Comparison of ENCODE assay signal across 26 mouse cellular contexts in the genomic region with DNA sequence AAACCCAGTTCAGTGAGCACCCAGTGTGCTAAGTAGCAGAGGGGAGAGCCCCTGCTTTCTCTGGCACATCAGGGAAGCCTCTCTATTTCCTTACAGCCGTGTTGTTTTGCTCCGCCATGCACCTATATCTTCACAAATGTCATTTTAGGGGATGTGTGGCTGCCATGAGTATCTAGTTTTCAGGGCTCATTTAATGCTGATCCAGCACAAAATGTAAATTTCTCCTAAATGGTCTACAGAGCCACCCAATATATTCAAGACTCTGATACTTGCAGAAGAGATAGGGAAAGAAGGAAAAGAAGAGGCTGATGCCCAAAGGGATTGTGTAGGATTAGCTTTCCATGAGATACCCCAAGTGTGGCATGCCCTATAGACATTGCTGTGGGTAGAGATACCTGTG.
"Had no signal": no experiment of that assay in that cellular context is flagged by ENCODE, and none has a peak within 500 bp of the region (broad histone marks: within the 10 kb centered on the region; RNA-seq: fewer than 3 reads in every experiment).

No protein-coding gene starts in this region.

- H3K27ac ChIP-seq: embryonic facial prominence, embryonic 10.5 days; embryonic facial prominence, embryonic 12.5 days; embryonic facial prominence, embryonic 15.5 days; forebrain, embryonic 12.5 days; forebrain, embryonic 13.5 days; forebrain, embryonic 15.5 days; gastrocnemius, adult 2 months; heart, adult 2 months; heart, embryonic 10.5 days had no signal

- H3K4me3 ChIP-seq: embryonic facial prominence, embryonic 10.5 days; embryonic facial prominence, embryonic 12.5 days; embryonic facial prominence, embryonic 13.5 days; embryonic facial prominence, embryonic 15.5 days; erythroblast, embryonic 14.5 days; forebrain, embryonic 12.5 days; forebrain, embryonic 13.5 days; forebrain, embryonic 15.5 days; gastrocnemius, adult 2 months; heart, adult 2 months; heart, embryonic 10.5 days had no signal

- H3K27me3 ChIP-seq: embryonic facial prominence, embryonic 12.5 days; embryonic facial prominence, embryonic 13.5 days; embryonic facial prominence, embryonic 15.5 days; forebrain, embryonic 12.5 days; forebrain, embryonic 13.5 days; forebrain, embryonic 15.5 days had no signal

- H3K36me3 ChIP-seq: embryonic facial prominence, embryonic 10.5 days; embryonic facial prominence, embryonic 12.5 days; embryonic facial prominence, embryonic 13.5 days; embryonic facial prominence, embryonic 15.5 days; forebrain, embryonic 12.5 days; forebrain, embryonic 15.5 days; heart, embryonic 10.5 days had no signal

- DNase-seq: cerebellum, adult 9-10 months; cerebellum, adult 9-11 months; cerebellum, postnatal 10 days; cerebellum, postnatal 14 days; cerebellum, postnatal 25 days; cerebellum, postnatal 36 days; embryo, embryonic 11 days; forebrain, postnatal 0 days; gastrocnemius, adult 2 months; gastrocnemius, postnatal 10 days; gastrocnemius, postnatal 14 days; gastrocnemius, postnatal 25 days; gastrocnemius, postnatal 36 days; heart, adult 18-20 months; heart, adult 2 months had no signal

- ATAC-seq: forebrain, embryonic 14.5 days; forebrain, postnatal 0 days had no signal

- H3K9ac ChIP-seq: embryonic facial prominence, embryonic 12.5 days; embryonic facial prominence, embryonic 13.5 days; embryonic facial prominence, embryonic 15.5 days; forebrain, embryonic 12.5 days; forebrain, embryonic 13.5 days; forebrain, embryonic 15.5 days; forebrain, postnatal 0 days had no signal

- H3K4me1 ChIP-seq: heart, embryonic 10.5 days had no signal

- H3K4me2 ChIP-seq: embryonic facial prominence, embryonic 12.5 days; embryonic facial prominence, embryonic 13.5 days; embryonic facial prominence, embryonic 15.5 days; forebrain, embryonic 12.5 days; forebrain, embryonic 13.5 days; forebrain, embryonic 15.5 days; heart, embryonic 11.5 days had no signal

- H3K9me3 ChIP-seq: embryonic facial prominence, embryonic 10.5 days; embryonic facial prominence, embryonic 12.5 days; embryonic facial prominence, embryonic 13.5 days; embryonic facial prominence, embryonic 15.5 days; forebrain, embryonic 12.5 days; forebrain, embryonic 13.5 days; forebrain, embryonic 15.5 days; heart, embryonic 10.5 days had no signal
